Mouse (Mus musculus): ENCODE measurements around the gene Tbx3.

Tbx3 gene

DNA sequence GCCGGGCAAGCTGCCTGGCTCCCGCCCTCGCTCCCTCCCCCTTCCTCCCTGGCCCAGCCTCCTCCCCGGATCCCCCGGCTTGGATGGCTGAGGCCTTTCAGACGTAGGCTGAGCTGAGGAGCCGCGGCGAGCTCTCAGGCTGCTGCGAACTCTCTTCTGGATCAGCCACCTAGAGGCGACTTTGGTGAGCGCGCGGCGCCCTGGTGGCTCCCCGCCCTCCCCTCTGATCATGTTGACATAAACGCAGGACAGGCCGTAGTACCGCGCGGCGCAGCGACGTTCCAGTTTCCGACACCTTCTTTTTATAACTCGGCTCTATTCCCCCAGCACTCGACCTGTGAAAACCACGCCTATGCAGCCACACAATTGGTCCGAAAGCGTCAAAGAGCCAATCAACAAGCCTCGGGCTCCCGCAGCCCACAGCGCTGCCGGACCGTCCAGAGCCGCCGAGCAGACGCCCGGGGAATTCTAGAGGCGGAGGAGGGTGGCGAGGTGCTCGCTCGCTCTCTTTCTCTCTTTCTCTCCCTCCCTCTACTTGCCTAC, at the start of gene Tbx3:
Tbx3 (plus strand) TSS at position 104 of the 543 bp plus-strand sequence.
- no peak for ATAC-seq (ENCODE audit: insufficient number of reproducible peaks, low FRiP score, low TSS enrichment)

DNA sequence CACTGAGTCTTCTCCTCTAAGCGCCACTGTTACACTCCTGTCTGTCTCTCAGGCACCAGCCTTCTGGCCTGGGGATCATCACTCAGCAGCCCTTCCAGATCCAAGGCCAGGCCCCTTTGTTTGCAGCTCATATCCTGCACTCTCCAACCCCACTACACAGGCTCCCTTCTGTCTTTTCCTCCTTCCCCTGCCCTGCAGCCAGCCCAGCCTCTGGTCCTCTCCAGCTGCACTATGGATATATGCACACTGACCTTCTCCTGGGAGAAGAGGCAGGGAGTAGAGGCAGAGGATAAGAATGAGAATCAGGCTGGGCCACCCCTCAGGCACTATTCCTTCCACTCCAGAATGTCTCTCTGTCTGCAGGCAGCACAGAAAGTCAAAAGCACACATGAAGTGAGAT, 48.4 kb upstream of the Tbx3 start:
- no peak for ATAC-seq (ENCODE audit: insufficient number of reproducible peaks, low FRiP score, low TSS enrichment)

DNA sequence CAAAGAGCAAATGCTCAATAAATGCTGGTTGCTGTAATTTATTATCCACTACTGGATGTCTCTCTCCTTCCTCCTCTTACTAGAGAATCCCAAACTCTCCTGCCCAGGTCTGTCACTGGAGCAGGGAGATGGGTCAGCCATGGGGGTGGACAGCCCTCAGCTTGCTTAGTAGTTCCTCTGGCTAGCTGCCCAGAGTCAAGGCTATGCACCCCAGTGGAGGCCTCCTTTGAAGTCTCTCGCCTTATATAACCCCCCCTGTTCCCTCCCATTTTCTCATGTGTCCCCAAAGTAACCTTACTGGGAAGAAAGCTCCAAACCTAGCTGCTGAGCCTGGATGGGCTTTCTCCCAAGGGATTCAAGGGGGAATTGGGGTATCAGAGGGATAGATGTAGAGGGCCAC, 45.9 kb upstream of the Tbx3 start:
- no peak for ATAC-seq (ENCODE audit: insufficient number of reproducible peaks, low FRiP score, low TSS enrichment)

DNA sequence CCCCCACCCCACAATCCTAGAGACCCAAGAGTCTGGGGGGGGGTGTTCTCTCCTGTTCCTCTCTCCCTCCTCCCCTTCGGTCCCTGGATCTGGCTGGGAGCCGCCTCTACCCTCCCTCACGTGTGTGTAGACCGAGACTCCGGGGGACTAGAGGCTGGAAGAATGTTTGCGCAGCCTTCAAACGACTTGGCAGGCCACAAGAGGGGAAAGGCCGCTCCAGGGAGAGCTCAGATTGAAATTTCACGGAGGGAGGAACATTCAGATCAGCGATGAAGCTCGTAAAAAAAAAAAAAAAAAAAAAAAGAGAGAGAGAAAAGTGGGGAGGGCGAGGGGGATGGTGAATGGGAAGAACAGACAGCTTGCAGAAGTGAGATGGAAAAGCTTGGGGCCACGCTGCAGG, 44.9 kb upstream of the Tbx3 start:
- ATAC-seq (ENCODE audit: insufficient number of reproducible peaks, low FRiP score, low TSS enrichment), result no peak

DNA sequence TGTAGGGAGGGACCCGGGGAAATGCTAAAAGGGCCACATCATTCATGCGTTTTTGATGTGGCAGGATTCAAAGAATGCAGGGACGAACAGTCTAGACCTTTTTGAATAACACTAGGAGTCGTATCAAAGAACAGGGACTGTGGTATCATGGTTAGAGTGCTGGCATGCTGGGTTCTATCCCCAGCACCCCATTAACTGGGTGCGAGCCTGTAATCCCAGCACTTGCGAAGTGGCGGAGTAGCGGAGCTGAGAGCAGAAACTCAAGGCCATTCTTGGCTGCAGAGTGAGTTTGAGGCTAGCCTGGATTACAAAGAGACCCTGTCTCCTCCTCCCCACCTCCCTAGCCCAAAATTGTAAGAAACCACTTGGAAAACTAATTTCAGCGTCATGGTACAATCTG, 44.3 kb upstream of the Tbx3 start:
- ATAC-seq (ENCODE audit: insufficient number of reproducible peaks, low FRiP score, low TSS enrichment), result no peak

DNA sequence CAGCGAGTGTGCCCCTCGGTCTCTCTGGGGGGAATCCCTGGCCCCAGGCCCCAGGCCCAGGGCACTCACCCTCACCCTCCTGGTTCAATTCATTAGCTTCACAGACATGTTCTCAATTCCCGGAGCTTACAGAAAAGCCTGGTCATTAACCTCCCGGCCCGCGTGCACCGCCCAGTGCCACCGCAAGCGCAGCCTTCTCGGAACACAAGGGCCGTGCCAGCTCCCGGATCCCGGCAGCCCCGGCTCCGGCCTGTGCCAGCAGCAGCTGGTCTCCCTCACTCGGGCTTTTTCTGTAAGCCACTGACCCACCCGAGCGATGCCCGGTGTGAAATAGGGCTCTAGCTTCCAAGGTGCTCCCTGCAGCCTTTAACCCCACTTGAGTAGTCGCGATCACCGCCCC, 43.8 kb upstream of the Tbx3 start:
- ATAC-seq (ENCODE audit: insufficient number of reproducible peaks, low FRiP score, low TSS enrichment), result no peak

DNA sequence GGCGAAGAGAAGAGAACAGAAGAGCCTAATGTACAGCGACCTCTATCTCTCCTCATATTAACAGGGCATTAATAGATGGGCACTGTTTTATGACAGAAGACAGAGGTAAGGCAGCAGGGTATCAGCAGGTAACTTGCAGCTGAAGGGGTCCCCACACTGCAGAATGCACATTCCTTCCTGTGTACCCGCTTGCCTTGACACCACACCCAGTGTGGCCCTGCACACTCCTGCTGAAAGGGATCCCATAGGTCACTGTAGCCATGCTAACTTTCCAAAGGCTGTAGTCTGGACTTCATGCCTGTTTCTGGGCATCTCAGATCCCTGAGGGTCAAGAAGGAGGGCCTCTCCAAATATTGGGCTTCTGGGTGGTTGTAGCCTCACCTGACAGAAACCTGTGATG, 42.4 kb upstream of the Tbx3 start:
- ATAC-seq (ENCODE audit: insufficient number of reproducible peaks, low FRiP score, low TSS enrichment), result no peak

DNA sequence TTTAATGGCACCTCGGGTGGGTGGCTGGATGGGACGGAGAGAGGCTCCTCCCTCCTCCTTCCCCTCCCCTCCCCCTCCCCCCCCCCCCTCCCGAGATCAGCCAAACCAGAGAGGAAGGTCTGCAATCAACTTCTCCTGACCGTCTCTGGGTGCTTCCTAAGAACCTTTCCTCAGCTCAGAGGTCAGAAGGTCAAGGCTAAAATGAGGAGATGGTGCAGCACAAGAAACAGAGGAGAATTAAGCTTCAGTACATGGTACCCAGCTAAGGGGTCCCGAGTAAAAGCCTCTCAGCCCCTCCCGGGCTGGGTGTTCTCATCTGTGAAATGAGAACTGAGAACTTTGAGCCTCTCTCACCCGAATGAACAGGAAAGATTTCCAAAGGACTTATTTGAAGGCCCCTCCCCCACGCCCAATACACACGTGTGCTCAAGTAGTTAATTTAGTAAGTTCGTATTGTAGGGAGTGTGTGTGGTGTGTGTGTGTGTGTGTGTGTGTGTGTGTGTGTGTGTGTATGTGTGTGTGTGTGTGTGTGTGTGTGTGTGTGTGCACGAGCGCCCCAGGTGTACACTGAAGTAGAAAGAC, 41.6 kb upstream of the Tbx3 start:
- ATAC-seq (ENCODE audit: insufficient number of reproducible peaks, low FRiP score, low TSS enrichment), result no peak

DNA sequence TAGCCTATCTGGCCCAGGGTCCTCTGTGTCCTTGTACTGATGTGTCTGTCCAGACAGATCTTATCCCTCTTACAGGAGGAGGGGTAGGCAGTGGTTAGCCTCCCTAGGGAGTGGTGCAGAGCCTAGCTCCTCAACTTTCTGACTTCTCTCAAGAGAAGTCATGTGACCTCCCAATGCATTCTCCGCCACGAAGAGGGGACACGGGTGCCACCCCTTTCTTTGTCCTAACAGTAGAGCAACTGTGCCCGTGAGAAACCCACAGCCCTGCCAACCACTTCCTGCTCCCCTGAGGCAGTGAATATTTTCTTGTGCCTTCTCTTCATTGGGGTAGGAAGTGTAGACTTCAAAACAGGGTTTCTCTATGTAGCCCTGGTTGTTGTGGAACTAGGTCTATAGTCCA, 36.9 kb upstream of the Tbx3 start:
- no peak for ATAC-seq (ENCODE audit: insufficient number of reproducible peaks, low FRiP score, low TSS enrichment)

DNA sequence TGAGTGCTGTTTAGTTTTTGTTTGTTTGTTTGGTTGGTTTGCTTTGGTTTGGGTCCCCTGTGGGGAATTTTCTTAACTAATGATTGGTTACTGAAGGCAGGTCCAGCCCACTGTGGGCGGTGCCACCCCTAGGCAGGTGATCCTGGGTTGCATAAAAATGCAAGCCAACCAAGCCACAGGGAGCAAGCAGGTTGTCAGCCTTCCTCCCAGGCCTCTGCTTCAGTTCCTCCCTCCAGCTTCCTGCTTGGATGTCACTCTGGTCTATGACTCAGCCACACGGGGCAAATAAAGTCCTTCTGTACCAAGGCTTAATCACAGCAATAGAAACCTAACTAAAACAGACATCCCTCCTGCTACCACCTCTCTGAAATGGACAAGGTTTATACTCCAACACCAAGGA, 35.6 kb upstream of the Tbx3 start:
- no peak for ATAC-seq (ENCODE audit: insufficient number of reproducible peaks, low FRiP score, low TSS enrichment)

DNA sequence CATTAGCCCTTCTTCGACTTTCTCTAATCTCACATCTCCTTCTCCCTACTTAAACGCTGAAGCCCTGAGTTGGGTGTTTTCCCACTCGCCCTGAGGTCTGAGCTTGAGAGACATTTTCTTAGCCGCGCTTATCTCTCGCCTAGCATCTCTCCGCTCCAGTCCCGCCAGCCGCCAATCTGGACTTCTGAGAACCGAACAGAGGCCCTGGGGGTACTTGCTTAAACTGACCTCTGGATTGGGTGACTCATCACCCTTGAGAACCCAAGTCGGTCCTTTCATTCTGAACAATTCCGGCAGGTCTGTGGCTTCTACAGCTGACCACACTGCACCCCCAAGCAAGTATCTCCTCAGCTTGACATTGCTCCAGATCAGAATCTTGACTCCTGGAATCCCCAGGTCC, 32.2 kb upstream of the Tbx3 start:
- ATAC-seq (ENCODE audit: insufficient number of reproducible peaks, low FRiP score, low TSS enrichment), result no peak

DNA sequence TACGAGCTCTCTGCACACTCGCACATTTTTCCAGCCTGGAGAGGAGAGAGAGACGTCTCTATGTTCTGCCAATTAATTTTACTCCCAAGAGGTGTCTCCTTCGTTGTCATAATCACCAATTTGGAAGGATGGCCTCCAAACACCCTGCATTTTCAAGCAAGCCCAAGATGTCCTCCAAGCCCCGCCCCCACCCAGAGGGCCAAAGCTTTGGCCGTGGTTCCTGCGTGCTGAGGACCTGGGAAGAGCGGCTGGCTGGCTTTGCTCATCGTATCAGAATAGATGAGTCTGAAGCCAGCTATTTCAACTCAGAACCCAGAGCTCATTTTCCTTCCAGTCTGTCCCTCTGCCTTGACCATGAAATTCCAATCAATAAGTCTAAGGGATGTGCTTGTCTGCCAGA, 29.4 kb upstream of the Tbx3 start:
- ATAC-seq (ENCODE audit: insufficient number of reproducible peaks, low FRiP score, low TSS enrichment), result no peak

DNA sequence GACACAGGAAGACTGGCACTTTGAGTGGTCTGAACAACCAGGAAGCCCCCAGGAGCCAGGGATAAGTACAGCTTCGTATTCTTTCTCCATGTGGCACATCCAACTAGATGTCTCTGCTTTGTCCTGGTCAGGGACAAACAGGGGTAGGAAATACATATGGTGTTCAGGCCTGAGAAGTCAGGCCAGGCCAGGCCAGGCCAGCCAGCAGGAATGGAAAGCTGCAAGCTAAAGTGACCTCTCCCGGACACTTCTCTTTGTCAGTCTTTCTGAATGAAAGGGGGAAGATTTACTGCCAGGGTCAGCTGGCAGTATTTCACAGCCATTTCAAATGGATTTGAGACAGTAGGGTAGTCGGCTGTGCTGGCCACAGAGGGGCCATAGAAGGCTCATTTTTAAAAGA, 28.8 kb upstream of the Tbx3 start:
- ATAC-seq (ENCODE audit: insufficient number of reproducible peaks, low FRiP score, low TSS enrichment), result no peak

DNA sequence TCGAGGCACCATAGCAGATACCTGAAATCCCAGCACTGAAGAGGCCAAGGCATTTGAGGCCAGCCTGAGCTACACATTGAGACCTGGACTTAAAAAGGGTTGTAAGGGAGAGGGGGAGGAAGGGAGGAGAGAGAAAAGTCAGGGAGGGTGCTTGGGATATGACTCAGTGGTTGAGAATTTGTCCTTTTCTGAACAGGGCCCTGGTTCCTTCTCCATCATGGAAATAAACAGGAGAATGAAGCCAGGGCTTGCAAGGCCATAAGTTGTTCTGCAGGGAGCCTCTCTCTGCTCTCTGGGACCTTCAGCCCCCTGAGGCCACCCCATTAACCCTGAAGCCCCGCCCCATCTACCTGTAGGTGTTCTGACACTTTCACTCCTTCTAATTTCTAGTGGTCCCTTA, 23.5 kb upstream of the Tbx3 start:
- no peak for ATAC-seq (ENCODE audit: insufficient number of reproducible peaks, low FRiP score, low TSS enrichment)

DNA sequence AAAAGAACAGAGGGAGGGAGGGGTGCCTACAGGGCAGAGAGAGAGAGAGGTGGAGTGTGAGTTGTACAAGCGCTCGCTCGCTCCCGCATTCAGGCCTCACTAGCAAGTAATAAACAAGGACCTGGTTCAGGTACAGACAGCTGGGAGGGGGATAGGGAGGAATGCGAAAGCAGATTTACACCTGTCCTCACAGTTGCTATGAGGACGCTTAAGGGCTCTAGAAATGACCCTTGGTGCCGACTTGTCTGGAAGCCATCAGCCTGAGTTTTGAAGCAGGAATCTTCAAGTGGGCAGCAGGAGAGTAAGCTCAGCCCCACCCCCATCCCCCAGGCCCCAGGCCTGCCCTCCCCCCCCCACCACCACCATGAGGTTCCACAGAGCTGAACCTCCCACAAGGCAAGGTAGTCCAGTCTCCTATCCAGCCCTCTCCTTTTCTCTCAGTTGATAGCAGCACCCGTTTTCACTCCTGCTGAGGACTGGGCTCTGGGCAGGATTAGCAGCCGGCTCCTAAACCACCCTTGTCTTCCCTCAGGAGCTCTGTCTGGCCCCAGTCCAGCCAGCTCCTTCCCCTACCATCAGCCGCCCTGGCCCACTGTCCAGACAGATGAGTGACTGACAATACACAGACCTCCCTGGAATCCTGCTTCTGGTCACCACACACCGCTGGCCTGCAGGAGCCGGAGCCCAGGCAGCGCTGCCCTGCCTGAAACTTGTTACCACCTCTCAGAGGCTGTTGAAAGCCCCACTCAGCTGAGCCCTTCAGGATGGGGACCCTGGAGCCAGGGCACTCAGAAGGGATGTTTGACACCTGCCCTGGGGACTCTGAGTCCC, 19.1 kb upstream of the Tbx3 start:
- ATAC-seq (ENCODE audit: insufficient number of reproducible peaks, low FRiP score, low TSS enrichment), result no peak

DNA sequence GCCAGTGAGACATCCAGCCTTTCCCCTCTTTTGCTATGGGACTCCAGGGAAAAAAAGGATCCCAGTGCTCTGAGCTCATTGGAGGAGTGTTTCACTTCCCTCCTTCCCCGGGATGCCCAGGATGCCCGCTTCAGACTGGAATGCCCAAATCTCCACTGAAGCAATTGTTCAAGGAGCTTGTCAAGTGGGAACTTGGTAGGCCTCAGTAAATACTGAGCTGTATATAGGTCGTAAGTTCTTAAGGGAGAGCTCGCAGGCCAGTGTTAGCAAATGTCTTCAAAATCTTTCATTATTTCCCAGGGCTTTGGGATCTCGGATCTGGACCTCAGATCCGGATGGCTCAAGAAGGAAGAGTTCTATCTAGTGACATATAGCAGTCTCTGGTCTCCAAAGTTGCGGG, 14.1 kb upstream of the Tbx3 start:
- no peak for ATAC-seq (ENCODE audit: insufficient number of reproducible peaks, low FRiP score, low TSS enrichment)

DNA sequence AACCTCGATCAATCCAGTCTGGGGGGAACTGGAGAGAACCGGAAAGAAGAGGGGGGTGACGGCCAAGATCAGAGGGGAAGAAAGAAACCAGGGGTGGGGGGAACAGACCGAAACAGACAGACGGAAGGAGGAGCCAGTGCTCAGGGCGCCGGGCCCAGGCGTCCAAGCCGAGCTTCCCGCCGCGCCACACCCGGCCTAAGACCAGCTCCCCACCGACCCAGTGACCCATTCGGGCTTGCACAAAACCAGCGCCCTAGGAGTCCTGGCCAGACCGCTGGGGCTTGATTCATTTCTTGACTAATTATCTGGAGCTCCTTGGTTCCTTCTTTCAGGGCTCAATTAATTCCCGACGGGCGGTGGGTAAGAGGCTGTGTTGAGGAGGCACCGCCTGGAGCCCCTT, 13.6 kb upstream of the Tbx3 start:
- ATAC-seq (ENCODE audit: insufficient number of reproducible peaks, low FRiP score, low TSS enrichment), result no peak

DNA sequence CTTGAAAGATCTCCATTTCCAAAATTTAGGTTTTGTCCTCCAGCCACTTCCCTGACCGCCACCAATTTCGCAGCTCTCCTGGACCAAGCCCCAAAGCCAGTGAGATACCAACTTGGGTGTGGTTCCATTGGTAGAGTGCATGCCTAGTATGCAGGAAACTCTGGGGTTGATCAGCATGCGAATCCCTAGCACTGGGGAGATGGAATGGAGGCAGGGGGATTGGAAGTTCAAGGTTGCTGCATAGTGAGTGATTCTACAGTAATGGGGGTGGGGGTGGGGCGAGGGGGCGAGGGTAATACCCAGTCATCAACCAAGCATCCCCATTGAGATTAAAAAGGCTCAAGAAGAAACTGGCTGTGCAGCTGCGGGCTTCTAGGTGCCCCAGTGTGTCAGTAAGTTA, 13.1 kb upstream of the Tbx3 start:
- no peak for ATAC-seq (ENCODE audit: insufficient number of reproducible peaks, low FRiP score, low TSS enrichment)

DNA sequence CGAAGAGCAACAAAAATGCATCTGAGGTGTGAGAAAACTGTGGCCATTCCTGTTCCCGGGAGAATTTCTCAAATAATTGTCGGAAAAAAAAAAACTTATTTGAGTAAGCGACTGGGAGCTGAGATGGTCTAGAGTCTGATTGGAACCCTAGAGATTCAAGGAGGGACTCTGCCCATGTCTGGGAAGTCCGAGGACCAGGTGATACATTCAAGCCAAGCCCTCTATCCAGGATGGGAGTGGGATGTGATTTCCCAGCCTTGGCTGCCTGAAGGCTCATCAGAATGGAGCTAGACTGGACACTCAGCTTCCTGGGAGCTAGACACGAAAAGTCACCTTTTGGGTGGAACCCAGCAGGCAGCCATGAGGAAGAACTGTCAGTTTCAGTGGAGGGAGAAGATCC, 12.7 kb upstream of the Tbx3 start:
- ATAC-seq (ENCODE audit: insufficient number of reproducible peaks, low FRiP score, low TSS enrichment), result no peak

DNA sequence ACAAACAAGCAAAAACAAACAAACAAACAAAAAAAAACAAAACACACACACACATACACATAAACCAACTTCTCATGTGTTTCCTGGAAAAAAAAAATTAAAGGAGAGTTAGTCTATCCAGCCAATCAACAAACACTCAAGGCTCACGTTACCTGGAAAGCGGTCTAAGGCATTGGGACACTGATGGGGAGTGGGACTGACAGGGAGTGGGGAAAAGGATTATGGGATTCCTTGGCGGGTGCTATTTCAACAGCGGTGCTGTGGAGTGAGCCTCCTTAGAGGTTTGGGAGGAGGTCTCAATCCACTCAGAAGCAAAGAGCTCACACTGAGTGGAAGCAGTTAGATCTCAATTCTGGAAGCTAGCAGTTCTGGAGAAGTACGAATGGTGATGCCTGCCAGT, 12.1 kb upstream of the Tbx3 start:
- ATAC-seq (ENCODE audit: insufficient number of reproducible peaks, low FRiP score, low TSS enrichment), result no peak

DNA sequence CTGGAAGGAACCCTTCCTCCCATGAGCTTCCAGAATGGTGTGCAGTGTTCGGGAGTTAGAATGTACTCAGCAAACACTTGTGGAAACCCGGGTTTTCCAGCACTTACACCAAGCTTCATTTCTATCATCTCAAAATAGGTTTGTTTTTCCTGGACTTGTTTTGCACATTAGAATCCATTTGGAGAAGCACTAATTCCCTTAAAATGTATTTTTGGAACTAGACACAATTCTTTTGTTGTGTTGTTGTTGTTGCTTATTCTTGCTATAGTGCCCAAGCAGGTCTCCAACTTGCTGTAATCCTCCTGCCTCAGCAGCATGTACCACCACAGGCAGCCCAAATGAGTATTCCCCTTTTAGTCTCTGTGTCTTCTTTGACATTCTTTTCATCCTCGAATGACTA, 11.4 kb upstream of the Tbx3 start:
- ATAC-seq (ENCODE audit: insufficient number of reproducible peaks, low FRiP score, low TSS enrichment), result no peak

Measured in cerebellum, adult (tissue).